Mouse (Mus musculus) spleen, postnatal 36 days (tissue): ENCODE results near the gene Adamts12.

Experiments
- DNase-seq, 2 experiments: peaks; one replicate each; pipeline ENCODE4 v3.0.0; 2022; ENCODE audit warnings: low spot score in 2 of 2, mixed read lengths in 1 of 2

Adamts12 gene

DNA sequence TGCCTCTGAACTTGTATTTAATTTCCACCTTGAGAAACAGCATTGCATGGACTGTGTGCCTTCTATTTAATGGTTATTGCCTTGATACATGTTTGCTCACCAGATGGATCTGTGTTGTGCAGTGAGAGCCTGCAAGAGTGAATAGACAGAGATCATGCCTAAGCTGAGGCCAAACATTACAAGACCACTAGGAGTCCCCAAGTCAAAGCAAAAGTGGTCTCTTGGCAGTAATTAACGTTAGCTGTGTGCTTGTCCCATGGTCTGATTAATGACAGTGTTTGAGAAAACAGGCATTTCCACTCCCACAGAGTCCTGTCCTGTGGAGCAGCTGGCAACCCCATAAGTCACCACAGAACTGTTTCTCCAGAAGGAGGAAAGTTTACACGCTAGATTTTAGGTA lies 96.2 kb downstream of the Adamts12 start:
- DNase-seq, result no peak

DNA sequence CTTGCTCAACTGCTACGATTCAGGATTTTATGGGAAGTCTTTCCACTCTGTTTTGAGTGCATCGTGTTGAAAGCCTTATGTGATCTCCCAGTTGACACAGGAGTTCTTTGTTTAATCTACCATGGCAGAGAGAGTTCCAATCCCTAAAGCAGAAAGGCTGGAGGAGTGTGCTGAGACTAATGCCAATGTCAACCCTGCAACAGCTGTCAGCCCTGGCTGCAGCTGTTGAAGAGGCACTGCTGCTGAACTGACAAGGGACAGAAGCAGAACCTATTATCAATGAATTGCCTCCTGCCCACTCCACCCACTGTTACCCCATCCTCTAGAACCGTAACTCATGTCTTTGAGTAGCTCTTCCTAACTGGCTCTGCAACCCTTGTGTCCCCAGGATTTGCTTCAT lies 101.3 kb downstream of the Adamts12 start:
- DNase-seq, result no peak

DNA sequence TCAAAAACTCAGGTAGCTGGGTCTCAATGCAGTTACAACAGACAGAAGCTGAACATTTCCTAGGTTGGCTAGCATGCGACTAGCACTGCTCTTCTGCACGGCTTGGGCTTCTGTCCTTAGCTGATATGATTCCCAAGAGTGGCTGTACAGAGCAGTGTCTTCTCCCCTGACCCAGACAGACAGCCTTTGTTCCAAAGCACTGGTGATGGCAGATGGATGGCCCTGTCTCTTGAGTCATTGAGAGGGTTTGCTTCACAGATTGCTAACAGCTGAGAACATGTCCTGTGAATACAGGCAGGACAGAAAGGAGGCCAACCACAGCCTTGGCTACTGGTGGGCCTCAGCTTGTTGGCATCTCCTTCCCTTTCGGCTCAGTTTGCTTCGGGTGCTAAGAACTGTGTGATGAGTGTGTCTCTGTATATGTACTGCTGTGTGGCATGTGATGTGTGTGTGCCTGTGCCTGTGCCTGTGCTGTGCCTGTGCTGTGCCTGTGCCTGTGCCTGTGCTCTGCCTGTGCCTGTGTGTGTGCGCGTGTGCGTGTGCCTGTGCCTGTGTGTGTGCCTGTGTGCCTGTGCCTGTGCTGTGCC lies 109.4 kb downstream of the Adamts12 start:
- DNase-seq, result no peak

DNA sequence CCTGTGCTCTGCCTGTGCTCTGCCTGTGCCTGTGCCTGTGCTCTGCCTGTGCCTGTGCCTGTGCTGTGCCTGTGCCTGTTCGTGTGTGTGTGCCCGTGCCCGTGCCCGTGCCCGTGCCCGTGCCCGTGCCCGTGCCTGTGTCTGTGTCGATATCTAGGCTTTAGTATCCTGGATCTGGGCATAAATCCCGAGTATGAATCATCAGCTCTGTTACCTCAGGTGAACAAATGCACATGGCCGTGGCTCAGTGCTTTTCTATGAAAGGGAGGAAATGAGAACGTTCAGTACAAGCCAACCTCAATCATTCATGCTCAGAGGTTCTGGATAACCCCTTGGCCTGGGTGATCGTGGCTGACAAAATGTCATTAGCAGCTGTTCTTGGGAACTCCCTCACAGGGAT lies 110.3 kb downstream of the Adamts12 start:
- no peak for DNase-seq

DNA sequence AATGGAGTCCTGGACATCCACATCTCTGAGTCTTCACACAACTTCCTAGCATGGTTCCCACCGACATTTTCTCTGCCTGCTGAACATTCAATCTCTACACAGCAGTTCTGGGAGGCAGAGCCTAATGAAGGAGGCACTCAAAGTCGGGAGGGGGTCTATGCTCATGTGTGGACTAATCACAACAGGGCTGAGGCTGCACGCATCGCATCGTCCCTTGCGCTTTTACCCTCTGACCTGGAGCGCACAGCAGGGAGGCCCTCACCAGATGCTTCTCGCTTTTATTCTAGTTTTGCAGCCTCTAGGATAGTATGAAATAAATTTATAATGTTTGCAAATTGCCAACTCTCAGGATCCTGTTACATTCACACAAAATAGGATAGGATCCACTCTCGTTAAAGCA lies 112.9 kb downstream of the Adamts12 start:
- no peak for DNase-seq

DNA sequence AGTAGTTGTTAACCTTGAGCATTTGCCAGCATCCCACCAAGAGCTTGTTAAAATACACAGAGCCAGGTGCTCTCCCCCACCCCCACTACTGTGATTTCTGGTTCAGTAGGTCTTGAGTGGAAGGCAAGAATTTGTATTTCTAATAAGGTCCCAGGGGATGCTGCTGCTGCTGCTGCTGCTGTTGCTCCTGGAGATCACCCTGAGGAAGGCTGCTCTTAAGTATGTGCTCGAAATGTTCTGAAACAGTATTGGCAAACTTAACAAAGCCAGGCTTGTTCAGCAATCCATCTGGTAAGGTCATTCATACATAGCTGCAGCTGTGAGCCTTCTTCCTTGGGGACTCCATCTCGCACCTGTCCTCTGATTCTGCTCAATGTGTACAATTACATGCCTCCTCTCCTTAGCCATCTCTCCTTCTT lies 115.2 kb downstream of the Adamts12 start:
- no peak for DNase-seq

DNA sequence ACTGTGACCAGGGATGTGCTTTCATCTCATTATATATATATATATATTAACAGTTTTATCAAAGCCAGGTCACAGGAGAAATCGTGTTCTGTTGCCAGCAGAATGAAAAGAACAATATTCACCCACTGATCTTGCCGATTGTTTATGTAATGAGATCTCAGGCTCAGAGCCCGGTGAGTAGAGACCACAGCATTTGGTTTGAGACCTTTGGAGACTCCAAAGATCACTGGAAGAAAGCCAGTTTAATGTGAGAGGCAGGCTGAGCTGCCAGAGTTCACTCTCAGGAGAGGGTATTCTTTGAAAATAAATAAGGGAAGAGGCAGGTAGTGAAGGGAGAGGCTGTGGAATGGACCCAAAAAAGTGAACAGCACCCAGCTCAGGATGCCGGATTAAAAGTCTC lies 122.1 kb downstream of the Adamts12 start:
- no peak for DNase-seq

DNA sequence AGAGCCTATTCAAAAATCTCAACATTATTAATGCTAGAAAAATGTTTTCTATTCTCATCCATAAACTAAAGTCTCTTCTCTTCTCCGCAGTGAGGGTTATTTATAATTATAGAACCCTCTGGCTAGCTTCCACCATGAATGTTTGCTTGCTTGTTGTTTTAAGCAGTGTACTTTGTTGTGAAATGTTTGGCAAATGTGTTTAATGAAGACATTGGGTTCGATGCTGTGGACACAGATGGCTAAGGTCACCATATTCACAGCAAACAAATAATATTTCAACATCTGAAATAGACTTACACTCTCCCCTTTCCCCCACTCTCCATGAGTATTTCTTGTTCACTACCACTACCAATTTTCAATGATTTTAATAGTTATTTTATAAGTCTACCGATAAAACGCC lies 125.9 kb downstream of the Adamts12 start:
- no peak for DNase-seq

DNA sequence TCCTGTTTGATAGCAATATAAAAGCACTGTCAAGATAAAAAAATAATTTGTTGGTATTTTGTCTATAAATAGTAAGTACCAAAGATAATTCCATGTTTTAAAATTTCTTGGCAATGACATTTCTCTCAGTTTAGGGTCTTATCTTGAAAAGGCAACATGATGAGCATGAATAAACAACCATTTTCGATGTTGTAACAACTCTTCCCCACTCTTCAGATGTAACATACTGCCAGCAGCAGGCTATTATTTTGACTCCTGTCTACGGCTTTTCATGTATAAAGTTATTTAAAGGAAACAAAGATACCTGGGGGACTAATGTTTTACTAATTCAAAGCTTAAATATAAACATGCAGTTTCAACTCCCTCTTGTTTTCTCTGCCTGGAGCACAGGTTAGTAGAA lies 128.2 kb downstream of the Adamts12 start:
- DNase-seq, result no peak

DNA sequence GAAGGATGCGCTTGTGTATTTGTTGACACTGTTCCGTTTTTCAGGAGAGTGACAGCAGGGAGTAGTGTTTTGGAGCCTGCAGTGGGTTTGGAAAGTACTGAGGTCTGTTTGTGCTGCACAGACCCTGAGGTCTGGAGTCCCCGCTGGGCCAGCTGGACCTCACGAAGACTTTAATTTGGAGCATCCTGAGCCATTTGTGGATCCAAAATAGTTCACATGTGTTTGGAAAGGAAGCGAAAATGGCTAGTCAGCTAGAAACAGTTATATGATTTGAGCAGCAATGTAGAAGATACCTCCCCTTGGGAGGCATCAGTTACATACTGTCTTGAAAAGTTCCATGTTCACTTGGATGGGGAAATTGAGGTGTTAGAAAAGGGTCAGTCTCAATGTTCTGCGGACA lies 132.5 kb downstream of the Adamts12 start:
- DNase-seq, result no peak

DNA sequence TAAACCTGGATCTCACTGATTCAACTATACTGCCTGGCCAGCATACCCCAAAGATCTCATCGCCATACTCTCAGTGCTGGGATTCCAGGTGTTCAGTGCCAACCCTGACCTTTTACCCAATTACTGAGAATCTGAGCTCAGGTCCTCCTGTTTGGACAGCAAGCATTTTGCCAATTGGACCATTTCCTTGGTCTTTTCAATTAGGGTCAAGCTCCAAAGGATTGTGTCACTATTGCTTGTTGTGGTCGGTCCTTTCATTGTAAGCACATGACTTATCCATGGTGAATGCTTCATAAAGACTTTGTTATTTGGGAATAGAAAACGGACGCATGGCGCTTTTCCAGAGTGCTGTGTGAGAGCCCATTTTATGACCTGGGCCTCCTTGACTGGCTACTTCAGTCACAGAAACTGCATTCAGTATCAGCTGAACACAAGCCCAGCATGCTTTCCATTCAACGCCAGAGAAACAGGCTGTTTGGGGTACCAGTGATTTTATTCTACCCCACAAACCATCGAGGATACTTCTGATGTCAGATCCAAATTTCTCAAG lies 133.7 kb downstream of the Adamts12 start:
- no peak for DNase-seq

DNA sequence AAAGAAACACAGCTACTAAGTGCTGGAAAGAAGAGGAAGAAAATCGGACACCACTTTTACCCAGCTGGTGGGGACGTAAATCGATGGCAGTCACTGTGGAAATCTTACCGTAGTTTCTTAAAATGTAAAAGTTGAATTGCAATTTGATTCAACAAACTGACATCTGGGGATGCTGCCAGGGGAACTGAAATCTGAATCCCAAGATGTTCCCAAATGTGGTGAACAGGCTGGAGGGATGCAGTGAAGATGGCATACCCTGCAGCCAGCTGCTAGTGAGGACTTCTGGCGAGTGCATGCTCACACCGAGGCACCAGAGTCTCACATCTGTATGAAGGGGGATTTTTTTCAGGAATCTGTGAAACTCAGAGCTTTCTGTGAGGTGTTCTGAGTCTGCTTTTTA lies 138.5 kb downstream of the Adamts12 start:
- no peak for DNase-seq

DNA sequence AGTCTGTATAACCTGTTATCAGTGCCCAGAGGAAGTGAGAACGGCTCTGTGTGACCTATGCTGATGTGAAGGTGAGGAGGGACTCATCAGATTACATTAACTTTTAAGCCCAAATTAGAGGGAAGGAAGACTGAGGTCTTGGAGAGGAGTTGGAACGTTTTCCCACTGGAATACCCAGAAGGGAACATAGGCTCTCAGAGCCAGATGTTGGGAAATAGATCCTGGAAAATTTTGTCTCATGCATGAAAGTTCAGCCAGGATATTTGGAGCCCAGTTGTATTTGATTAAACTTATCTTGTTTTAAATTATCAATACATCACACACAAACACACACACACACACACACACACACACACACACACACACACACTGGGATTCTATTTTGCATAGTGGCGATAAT lies 140.3 kb downstream of the Adamts12 start:
- DNase-seq, result no peak

DNA sequence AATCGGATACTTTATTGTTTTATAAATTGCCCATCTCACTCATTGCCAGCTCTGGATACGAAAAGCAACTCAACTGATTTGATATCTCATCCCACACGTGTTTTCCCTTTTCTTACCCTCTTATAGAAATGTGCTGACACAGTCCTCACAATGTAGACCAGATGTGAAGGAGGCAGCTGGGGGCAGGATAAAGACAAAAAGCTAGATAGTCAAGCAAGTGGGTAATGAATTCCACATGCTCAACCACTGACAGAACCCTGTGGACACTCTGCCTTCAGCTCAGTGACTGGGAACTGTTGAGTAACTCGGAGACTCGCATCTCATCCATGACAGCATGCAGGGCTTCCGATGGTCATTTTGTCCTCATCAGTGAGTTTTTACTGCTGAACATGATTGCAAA lies 146.4 kb downstream of the Adamts12 start:
- no peak for DNase-seq

DNA sequence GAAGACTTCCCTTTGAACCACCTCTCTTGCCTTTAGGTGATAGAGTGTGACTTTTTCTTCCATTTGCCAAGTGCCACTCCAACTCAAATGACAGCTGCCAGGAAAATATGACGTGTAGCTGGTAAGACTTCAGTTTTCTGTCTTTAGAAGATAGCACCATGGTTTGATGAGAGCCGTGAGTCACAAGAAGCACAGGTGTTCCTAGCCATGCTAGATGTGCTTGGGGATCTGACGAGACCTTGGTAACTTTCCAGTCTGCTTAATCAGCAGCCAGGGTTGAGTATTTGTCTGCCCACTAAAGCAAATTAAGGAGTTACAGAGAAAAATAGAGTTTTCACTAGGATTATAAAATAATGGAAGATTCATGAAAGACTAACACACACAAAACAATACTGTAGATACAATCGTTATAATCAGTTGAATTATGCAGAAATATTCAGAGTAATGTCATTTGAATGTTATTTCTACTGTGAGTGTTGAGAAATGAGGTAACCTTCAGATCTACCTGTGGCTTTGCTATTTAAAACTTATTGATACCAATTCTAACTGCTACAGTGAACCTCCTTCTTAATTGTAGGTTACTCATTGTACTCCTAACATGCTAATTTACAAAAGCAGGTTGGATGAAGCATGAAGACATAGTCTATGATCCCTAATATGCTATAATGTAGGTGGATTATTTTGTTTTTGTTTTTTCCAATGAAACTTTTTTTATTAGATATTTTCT lies 169.5 kb downstream of the Adamts12 start:
- DNase-seq, result no peak

DNA sequence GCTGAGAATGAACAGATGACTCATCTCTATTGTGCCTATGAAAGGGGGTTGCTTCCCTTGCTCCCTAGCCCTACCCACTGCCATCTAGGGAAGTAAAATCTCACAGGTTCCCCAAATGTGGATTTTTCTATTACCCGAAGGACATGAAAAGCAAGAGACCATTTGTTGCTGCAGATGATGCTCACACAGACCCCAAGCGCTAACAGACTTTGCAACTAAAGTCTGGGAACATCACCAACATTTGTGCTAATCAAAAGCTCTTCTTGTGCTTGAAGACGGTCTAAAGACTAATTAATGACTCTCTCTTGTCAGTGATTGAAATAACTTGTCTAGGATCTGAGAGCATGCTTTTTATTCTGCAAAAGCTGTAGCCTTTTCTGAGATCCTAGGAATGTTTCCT lies 175.8 kb downstream of the Adamts12 start:
- DNase-seq, result no peak

DNA sequence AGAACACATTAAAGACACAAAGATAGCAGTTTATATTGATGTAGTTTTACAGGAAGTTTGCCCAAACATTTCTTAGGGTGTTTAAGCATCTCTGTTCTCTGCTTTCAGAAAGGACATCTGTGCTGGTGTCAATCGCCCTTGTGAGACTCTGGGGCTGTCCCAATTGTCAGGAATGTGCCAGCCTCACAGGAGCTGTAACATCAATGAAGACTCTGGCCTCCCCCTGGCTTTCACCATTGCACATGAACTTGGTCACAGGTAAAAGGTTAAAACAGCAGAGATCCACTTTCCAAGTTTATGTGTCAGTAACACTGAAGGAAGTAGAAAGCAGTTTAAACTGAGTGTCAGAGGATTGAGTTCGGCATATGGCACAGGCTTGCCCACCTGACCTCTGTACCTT lies 176.7 kb downstream of the Adamts12 start:
- no peak for DNase-seq

DNA sequence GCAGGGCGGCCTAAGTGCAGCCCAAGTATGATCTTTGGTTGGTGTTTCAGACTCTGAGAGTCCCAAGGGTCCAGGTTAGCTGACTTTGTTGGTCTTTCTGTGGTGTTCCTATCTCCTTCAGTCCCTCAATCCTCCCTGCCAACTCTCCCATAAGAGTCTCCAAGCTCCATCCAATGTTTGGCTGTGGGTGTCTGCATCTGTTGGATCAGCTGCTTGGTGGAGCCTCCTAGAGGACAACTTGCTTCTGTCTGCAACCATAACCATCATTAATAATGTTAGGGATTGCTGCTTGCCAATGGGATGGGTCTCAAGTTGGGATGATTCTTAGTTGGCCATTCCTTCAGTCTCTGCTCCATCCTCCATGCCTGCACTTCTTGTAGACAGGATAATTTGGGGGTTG lies 181.8 kb downstream of the Adamts12 start:
- DNase-seq, result no peak

DNA sequence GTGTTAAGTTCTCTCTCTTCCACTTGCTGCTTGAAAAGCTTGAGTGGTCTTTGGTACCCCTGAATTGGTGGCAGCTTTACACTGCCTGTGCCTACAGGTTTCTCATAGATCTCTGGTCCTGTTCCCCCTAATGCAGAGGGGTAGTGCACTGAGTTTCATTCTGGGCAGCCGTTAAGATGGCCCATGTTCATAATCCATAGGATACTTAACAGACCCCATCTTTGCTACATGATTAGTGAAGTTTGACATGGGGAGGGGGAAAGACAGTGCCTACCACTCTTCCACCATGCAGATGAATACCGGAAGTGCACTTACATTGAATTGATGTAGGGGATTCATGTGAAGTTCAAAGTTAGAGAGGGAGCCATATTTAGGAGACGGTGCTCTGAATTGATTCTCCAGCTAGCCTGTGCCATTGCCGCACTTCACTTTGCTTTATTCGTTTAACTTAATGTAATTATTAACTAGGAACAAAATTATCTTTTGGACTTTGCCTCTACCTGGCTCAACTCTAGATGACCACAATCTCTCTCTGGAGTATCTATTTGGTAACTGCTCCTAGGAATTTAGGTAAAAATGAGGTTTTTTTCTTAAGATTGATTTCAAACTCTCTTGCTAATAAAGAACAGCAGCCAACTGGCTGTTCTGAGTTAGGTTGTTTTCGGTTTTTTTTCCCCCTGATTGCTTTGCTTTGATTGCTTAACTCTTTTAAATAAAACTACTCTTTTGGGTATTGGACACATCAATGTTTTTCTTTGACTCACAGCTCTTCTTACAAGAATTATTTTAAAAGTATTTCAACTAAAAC lies 214.9 kb downstream of the Adamts12 start:
- DNase-seq, result no peak

DNA sequence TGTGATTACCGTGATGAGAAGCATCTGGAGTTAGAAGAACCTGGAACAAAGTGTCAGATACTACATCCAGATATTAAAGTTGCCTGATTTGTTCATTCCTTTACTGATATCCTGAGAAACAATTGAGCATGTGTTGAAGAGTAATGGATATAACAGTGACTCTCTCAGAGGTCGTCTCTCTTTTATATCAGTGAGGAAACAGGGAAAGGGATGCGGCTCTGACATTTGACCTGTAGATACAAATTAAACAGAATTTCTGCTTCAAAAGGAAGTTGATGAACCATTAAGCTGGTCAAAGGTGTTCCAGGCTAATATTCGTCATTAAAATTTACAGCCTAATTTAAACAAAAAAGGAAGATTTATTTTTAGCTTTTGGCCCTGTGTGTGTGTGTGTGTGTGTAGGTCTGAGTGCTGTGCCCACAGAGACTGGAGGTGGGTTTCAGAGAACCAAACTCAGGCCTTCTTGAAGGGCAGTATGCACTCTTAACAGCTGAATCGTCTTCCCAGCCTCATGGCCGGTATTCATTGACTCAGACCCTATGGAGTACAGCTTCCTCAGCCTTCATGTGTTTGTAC lies 216.2 kb downstream of the Adamts12 start:
- DNase-seq, result no peak

DNA sequence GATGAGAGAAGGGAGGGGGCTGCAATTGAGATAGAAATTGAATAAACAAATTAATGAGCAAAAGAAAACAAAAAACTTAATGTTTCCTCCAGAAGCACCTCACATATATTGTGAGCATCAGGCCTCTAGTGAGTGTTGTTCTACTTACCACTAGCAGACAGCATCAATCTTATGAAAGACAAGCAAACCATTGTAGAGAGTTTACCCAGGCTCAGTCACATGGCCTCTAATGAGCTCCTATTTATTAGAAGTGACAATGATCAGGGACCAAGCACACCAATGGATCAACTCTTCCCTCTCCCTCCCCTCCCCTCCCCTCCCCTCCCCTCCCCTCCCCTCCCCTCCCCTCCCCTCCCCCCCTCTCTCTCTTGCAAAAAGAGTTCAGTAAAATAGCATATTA lies 218.6 kb downstream of the Adamts12 start:
- DNase-seq, result no peak

DNA sequence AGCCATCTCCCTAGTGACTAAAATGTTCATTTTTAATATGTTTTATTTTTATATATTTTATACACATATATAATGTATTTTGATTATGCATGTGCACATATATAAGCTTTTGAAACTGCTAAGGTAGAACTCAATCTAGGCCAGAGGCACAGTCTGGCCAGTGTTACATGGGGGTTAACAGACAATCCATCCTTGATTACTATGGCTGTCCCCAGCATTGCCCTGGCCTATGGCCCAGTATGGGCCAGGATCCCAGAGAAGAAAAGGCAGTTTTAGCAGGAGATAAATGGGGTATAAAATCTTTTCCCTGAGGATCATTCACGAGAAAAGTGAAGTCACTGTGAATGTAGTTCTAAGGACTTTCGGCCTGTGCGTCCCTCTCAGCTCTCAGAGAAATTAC lies 223.2 kb downstream of the Adamts12 start:
- DNase-seq, result no peak
